Mouse (Mus musculus) layer of hippocampus, adult 11-12 months (tissue): ENCODE results near the gene Stoml1.

Source experiments
- DNase-seq: peaks from one replicate; pipeline ENCODE4 v3.0.0; 2022; ENCODE audit warnings: low spot score

Gene Stoml1

GRCm38 (mm10) chr9:58303115-58303514, 50.2 kb downstream of the Stoml1 start:
- no peak for DNase-seq

GRCm38 (mm10) chr9:58303599-58304271, 50.8 kb downstream of the Stoml1 start:
- no peak for DNase-seq

GRCm38 (mm10) chr9:58305686-58306085, 52.7 kb downstream of the Stoml1 start:
- no peak for DNase-seq

DNA sequence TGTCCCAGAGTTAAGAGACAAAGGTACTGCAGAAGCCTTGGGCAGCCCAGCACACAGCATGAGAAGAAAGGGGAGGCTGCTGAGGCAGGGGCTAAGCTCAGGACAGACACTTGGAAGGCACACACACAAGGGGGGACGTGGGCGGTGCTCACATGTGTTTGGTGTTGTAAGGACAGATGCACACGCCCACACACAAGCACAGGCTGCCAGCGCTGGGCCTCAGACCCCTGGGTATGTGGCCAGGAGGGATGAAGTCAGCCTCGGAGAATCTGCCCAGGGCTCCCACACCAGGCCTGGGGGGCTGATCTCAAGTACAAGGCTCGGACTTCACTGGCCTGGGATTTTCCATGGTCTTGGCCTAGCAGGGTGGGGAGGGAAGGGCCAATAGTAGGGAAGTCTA, 55.4 kb downstream of the Stoml1 start:
- peak; percentile 70 for DNase-seq

- no peak for DNase-seq
Observed at GRCm38 (mm10) chr9:58310043-58310660, 57.2 kb downstream of the Stoml1 start.

GRCm38 (mm10) chr9:58311191-58311910, 58.4 kb downstream of the Stoml1 start:
- no peak for DNase-seq
